Mouse (Mus musculus): Measurements from ENCODE around the gene Pfkfb1. TPM values are rescaled to one million over a fixed set of nuclear protein-coding genes. Genes with fewer than 3 reads are reported as not detected.

Gene Pfkfb1
- polyA plus RNA-seq, 1 experiment from 2014 or later, result 6.9 TPM

GRCm38 (mm10) chrX:150593266-150594035 lies 5.4 kb downstream of the Pfkfb1 start:
- 74% methylated on average over 12 of the region's 12 CpGs for WGBS
- H3K27ac ChIP-seq, result no peak overlapping the region
- ATAC-seq (ENCODE audit: borderline replicate concordance, extremely low read depth, low FRiP score, low TSS enrichment), result no peak
- no peaks in the 10 kb centered on the region for H3K9me3 ChIP-seq
- no peak overlapping the region for H3K4me2 ChIP-seq
- H3K4me3 ChIP-seq, result no peak overlapping the region
- H3K36me3 ChIP-seq, result no peaks in the 10 kb centered on the region
- no peak overlapping the region for H3K9ac ChIP-seq
- H3K4me1 ChIP-seq, result no peaks in the 10 kb centered on the region
- no peaks in the 10 kb centered on the region for H3K27me3 ChIP-seq

GRCm38 (mm10) chrX:150594176-150594575 lies 6.1 kb downstream of the Pfkfb1 start:
- H3K9ac ChIP-seq, result no peak overlapping the region
- H3K27me3 ChIP-seq, result no peaks in the 10 kb centered on the region
- H3K9me3 ChIP-seq, result no peaks in the 10 kb centered on the region
- H3K4me3 ChIP-seq, result no peak overlapping the region
- no peaks in the 10 kb centered on the region for H3K36me3 ChIP-seq
- no peaks in the 10 kb centered on the region for H3K4me1 ChIP-seq
- ATAC-seq (ENCODE audit: borderline replicate concordance, extremely low read depth, low FRiP score, low TSS enrichment), result no peak
- H3K27ac ChIP-seq, result no peak overlapping the region
- no peak overlapping the region for H3K4me2 ChIP-seq
- 80% methylated on average over 3 of the region's 3 CpGs for WGBS

GRCm38 (mm10) chrX:150595016-150595760 lies 7.2 kb downstream of the Pfkfb1 start:
- Histone ChIP-seq H3K36me3 (no peaks in the 10 kb centered on the region), H3K4me1 (no peaks in the 10 kb centered on the region), H3K9me3 (no peaks in the 10 kb centered on the region), H3K4me2 (no peak overlapping the region), H3K27me3 (no peaks in the 10 kb centered on the region), H3K4me3 (no peak overlapping the region), H3K27ac (no peak overlapping the region), H3K9ac (no peak overlapping the region)
- WGBS, result 69% methylated on average over 9 of the region's 9 CpGs
- no peak for ATAC-seq (ENCODE audit: borderline replicate concordance, extremely low read depth, low FRiP score, low TSS enrichment)

- no peak for ATAC-seq (ENCODE audit: borderline replicate concordance, extremely low read depth, low FRiP score, low TSS enrichment)
- Histone ChIP-seq H3K9ac (no peak overlapping the region), H3K4me1 (no peaks in the 10 kb centered on the region), H3K4me3 (no peak overlapping the region), H3K36me3 (no peaks in the 10 kb centered on the region), H3K4me2 (no peak overlapping the region), H3K9me3 (no peaks in the 10 kb centered on the region), H3K27me3 (no peaks in the 10 kb centered on the region), H3K27ac (no peak overlapping the region)
- 63% methylated on average over 2 of the region's 2 CpGs for WGBS
These were observed 10.9 kb downstream of the Pfkfb1 start for GRCm38 (mm10) chrX:150598882-150599281.

GRCm38 (mm10) chrX:150636421-150636820 lies 48.4 kb downstream of the Pfkfb1 start:
- H3K27me3 ChIP-seq, result no peaks in the 10 kb centered on the region
- WGBS, result 60% methylated on average over 1 of the region's 1 CpGs
- no peak overlapping the region for H3K4me3 ChIP-seq
- H3K9me3 ChIP-seq, result no peaks in the 10 kb centered on the region
- H3K9ac ChIP-seq, result no peak overlapping the region
- H3K27ac ChIP-seq, result no peak overlapping the region
- H3K36me3 ChIP-seq, result no peaks in the 10 kb centered on the region
- ATAC-seq (ENCODE audit: borderline replicate concordance, extremely low read depth, low FRiP score, low TSS enrichment), result no peak
- H3K4me1 ChIP-seq, result no peaks in the 10 kb centered on the region
- H3K4me2 ChIP-seq, result no peak overlapping the region

GRCm38 (mm10) chrX:150656122-150656907 lies 68.3 kb downstream of the Pfkfb1 start:
- H3K27me3 ChIP-seq, result peaks cover 9% of the 10 kb centered on the region; the same call in 1 of the 2 replicates
- H3K27ac ChIP-seq, result no peak overlapping the region
- no peaks in the 10 kb centered on the region for H3K9me3 ChIP-seq
- H3K4me2 ChIP-seq, result peak overlapping the region; percentile 58
- H3K4me1 ChIP-seq, result no peaks in the 10 kb centered on the region
- peak; percentile 55; the same call in 1 of the 2 replicates for ATAC-seq (ENCODE audit: borderline replicate concordance, extremely low read depth, low FRiP score, low TSS enrichment)
- H3K36me3 ChIP-seq, result no peaks in the 10 kb centered on the region
- H3K9ac ChIP-seq, result peak overlapping the region; percentile 37
- peak overlapping the region; percentile 48 for H3K4me3 ChIP-seq
- WGBS, result 32% methylated on average over 32 of the region's 44 CpGs

- no peak within 1 kb of the TSS for H3K27ac ChIP-seq
- H3K36me3 ChIP-seq, result no peaks in the 10 kb centered on the region
- no peaks in the 10 kb centered on the region for H3K9me3 ChIP-seq
- H3K4me2 ChIP-seq, result peak within 1 kb of the TSS; percentile 58
- ATAC-seq (ENCODE audit: borderline replicate concordance, extremely low read depth, low FRiP score, low TSS enrichment), result peak; percentile 80; the same call in 1 of the 2 replicates
- H3K9ac ChIP-seq, result peak within 1 kb of the TSS; percentile 37
- WGBS, result 25% methylated on average over 37 of the region's 37 CpGs
- no peaks in the 10 kb centered on the region for H3K4me1 ChIP-seq
- H3K27me3 ChIP-seq, result peaks cover 9% of the 10 kb centered on the region; the same call in 1 of the 2 replicates
- H3K4me3 ChIP-seq, result peak within 1 kb of the TSS; percentile 48
These were observed 69.1 kb downstream of the Pfkfb1 start, which contains the start of gene Tro for GRCm38 (mm10) chrX:150656908-150657796. Tro (minus strand) TSS chrX:150657583.

GRCm38 (mm10) chrX:150657797-150658118 lies 69.7 kb downstream of the Pfkfb1 start:
- no peak overlapping the region for H3K9ac ChIP-seq
- no peak for ATAC-seq (ENCODE audit: borderline replicate concordance, extremely low read depth, low FRiP score, low TSS enrichment)
- H3K27ac ChIP-seq, result no peak overlapping the region
- 34% methylated on average over 3 of the region's 3 CpGs for WGBS
- 0 out of 2 replicates have a peak overlapping the region, but pooled peaks have one; percentile 48 for H3K4me3 ChIP-seq
- peak overlapping the region; percentile 58 for H3K4me2 ChIP-seq
- peaks cover 9% of the 10 kb centered on the region; the same call in 1 of the 2 replicates for H3K27me3 ChIP-seq
- H3K36me3 ChIP-seq, result no peaks in the 10 kb centered on the region
- H3K9me3 ChIP-seq, result no peaks in the 10 kb centered on the region
- H3K4me1 ChIP-seq, result no peaks in the 10 kb centered on the region

GRCm38 (mm10) chrX:150662809-150663208 lies 74.8 kb downstream of the Pfkfb1 start:
- H3K9me3 ChIP-seq, result no peaks in the 10 kb centered on the region
- 32% methylated on average over 4 of the region's 4 CpGs for WGBS
- H3K4me1 ChIP-seq, result no peaks in the 10 kb centered on the region
- H3K4me3 ChIP-seq, result no peak overlapping the region
- no peak overlapping the region for H3K9ac ChIP-seq
- ATAC-seq (ENCODE audit: borderline replicate concordance, extremely low read depth, low FRiP score, low TSS enrichment), result no peak
- peaks cover 9% of the 10 kb centered on the region; the same call in 1 of the 2 replicates for H3K27me3 ChIP-seq
- H3K27ac ChIP-seq, result no peak overlapping the region
- H3K36me3 ChIP-seq, result no peaks in the 10 kb centered on the region
- no peak overlapping the region for H3K4me2 ChIP-seq

GRCm38 (mm10) chrX:150677505-150677904 lies 89.5 kb downstream of the Pfkfb1 start:
- H3K27me3 ChIP-seq, result no peaks in the 10 kb centered on the region
- H3K4me3 ChIP-seq, result no peak overlapping the region
- ATAC-seq (ENCODE audit: borderline replicate concordance, extremely low read depth, low FRiP score, low TSS enrichment), result no peak
- H3K4me1 ChIP-seq, result no peaks in the 10 kb centered on the region
- 47% methylated on average over 1 of the region's 1 CpGs for WGBS
- H3K9ac ChIP-seq, result no peak overlapping the region
- H3K36me3 ChIP-seq, result no peaks in the 10 kb centered on the region
- no peak overlapping the region for H3K4me2 ChIP-seq
- no peaks in the 10 kb centered on the region for H3K9me3 ChIP-seq
- no peak overlapping the region for H3K27ac ChIP-seq
